Mouse (Mus musculus) cortical plate, adult 2 months (tissue): ENCODE data around the gene Manea.

ENCODE experiments used
- CTCF ChIP-seq: fragments of 200-500 bp; IDR thresholded peaks from 2 replicates; pipeline ENCODE4 v1.5.1; 2011; ENCODE audit warnings: mild to moderate bottlenecking, control low read depth, low read length; ENCODE audit not compliant: insufficient read depth; ENCODE audit errors: extremely low read depth
- POLR2A ChIP-seq: fragments of 200-500 bp; IDR thresholded peaks from 2 replicates; pipeline ENCODE4 v1.6.1; 2011; ENCODE audit warnings: mild to moderate bottlenecking, low read length, control low read depth; ENCODE audit not compliant: insufficient read depth; ENCODE audit errors: extremely low read depth

DNA sequence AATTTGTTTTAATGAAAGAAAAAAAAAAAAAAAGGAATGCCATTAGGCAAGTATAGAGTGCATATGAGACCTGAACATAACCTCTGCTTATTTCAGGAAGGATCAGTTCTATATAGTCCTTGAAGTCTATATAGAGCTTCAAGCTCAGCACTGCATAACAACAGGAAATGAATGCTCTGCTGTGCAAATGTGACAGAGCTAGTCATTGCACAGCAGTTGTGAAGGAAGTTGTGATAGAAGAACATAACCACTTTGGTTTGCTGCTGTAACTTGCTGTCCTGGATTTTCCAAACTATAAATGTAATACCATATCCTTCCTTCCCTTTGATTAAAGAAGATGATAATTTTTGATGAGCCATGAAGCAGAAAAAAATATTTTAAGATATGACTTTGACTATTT lies 4.3 kb downstream of the Manea start:
- TF ChIP-seq CTCF: no peak
- no peak for TF ChIP-seq POLR2A
